ENCODE assay signal across 13 mouse cellular contexts in the genomic region with DNA sequence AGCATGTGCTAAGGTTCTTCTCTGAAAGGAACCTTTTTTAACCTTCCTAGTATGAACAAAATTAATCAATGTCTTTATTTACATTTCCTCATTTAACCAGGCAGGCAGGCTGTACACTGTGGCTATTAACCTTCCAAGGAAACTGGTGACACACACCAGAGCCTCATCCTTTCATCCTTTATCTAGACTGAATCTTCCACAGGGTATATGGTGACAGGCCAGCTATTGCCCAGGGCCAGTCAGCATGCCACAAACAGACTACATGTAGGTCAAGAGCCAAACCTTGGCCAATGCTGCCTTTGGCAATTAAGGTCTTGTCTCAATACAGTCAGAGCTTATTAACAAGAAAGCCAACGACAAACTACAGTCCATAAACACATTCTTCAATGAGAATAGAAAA. TPM values are rescaled to one million over a fixed set of nuclear protein-coding genes. Genes with fewer than 3 reads are reported as not detected.
"Had no signal": no experiment of that assay in that cellular context is flagged by ENCODE, and none has a peak within 500 bp of the region (broad histone marks: within the 10 kb centered on the region; RNA-seq: fewer than 3 reads in every experiment).

No protein-coding gene starts in this region.

- H3K9me3 ChIP-seq: limb, embryonic 15.5 days; midbrain, embryonic 13.5 days had no signal

- H3K4me3 ChIP-seq: limb, embryonic 15.5 days; midbrain, embryonic 13.5 days had no signal

- DNase-seq: kidney, adult 18-20 months; kidney, postnatal 14 days; lung, adult 2 months; lung, postnatal 36 days; spleen, adult 18-20 months; thymus, adult 2 months; thymus, postnatal 25 days had no signal

- H3K9ac ChIP-seq: limb, embryonic 15.5 days; midbrain, embryonic 13.5 days had no signal

- H3K27me3 ChIP-seq: limb, embryonic 15.5 days; midbrain, embryonic 13.5 days had no signal

- H3K4me2 ChIP-seq: limb, embryonic 15.5 days; midbrain, embryonic 13.5 days had no signal

- ATAC-seq: lung, postnatal 0 days; midbrain, embryonic 13.5 days had no signal

- H3K4me1 ChIP-seq: limb, embryonic 15.5 days; midbrain, embryonic 13.5 days had no signal

- H3K27ac ChIP-seq: limb, embryonic 15.5 days; midbrain, embryonic 13.5 days had no signal

RNA-seq across cellular contexts. Expression of a gene that starts 55.1 kb away (rescaled TPM):
- total RNA-seq: megakaryocyte progenitor cell, adult 5-6 weeks had no signal
- polyA plus RNA-seq: large intestine, adult 2 months; lung, adult 2 months; stomach, embryonic 14.5 days had no signal
